Mouse (Mus musculus) adrenal gland, postnatal 14 days (tissue): ENCODE data around the gene Notch1. TPM values are rescaled to one million over a fixed set of nuclear protein-coding genes. Genes with fewer than 3 reads are reported as not detected.

Experiments
- DNase-seq: peaks from one replicate; pipeline ENCODE4 v3.0.0; 2021; ENCODE audit warnings: mixed read lengths
- long read RNA-seq, 2 experiments: library from polyadenylated mRNA; stranded (forward); transcript quantifications; one replicate each; pipeline ENCODE4 v2.0.0; 2021
- total RNA-seq: library from RNA; stranded (reverse); gene quantifications from 2 replicates; pipeline ENCODE4 v1.2.3, GENCODE M21; 2021

Notch1 gene
- 27.5 and 35.7 TPM in 2 replicates for total RNA-seq
- long read RNA-seq, experiment 1, partial matches to known transcripts = 1 of 3 reads
- long read RNA-seq, experiment 1, other reads (novel, unspliced or antisense) = 2 of 3 reads
- long read RNA-seq, experiment 2, partial matches to known transcripts = 0 of 1 reads
- long read RNA-seq, experiment 2, other reads (novel, unspliced or antisense) = 1 of 1 reads

GRCm38 (mm10) chr2:26516275-26516674, at the start of gene Notch1:
Gene Notch1, minus strand, starts transcription at chr2:26516663.
- DNase-seq = peak; percentile 61

GRCm38 (mm10) chr2:26566221-26566620, 49.8 kb upstream of the Notch1 start:
- peak; percentile 77 for DNase-seq

- DNase-seq = peak; percentile 60
Observed at GRCm38 (mm10) chr2:26561351-26562016, 45.0 kb upstream of the Notch1 start.

- no peak for DNase-seq
Observed at GRCm38 (mm10) chr2:26560506-26560905, 44.0 kb upstream of the Notch1 start.

GRCm38 (mm10) chr2:26556535-26556993, 40.1 kb upstream of the Notch1 start:
- DNase-seq = no peak

GRCm38 (mm10) chr2:26555076-26555475, 38.6 kb upstream of the Notch1 start:
- DNase-seq = peak; percentile 82

GRCm38 (mm10) chr2:26553904-26554303, 37.4 kb upstream of the Notch1 start:
- no peak for DNase-seq

- DNase-seq = no peak
Observed at GRCm38 (mm10) chr2:26552066-26552465, 35.6 kb upstream of the Notch1 start.

GRCm38 (mm10) chr2:26551446-26551845, 35.0 kb upstream of the Notch1 start:
- DNase-seq = no peak

GRCm38 (mm10) chr2:26550777-26551176, 34.3 kb upstream of the Notch1 start:
- DNase-seq = no peak

- DNase-seq = peak; percentile 70
Observed at GRCm38 (mm10) chr2:26550205-26550604, 33.7 kb upstream of the Notch1 start.

- peak; percentile 72 for DNase-seq
Observed at GRCm38 (mm10) chr2:26549801-26550200, 33.3 kb upstream of the Notch1 start.

- no peak for DNase-seq
Observed at GRCm38 (mm10) chr2:26547481-26547880, 31.0 kb upstream of the Notch1 start.

- peak; percentile 68 for DNase-seq
Observed at GRCm38 (mm10) chr2:26544265-26544664, 27.8 kb upstream of the Notch1 start.

- peak; percentile 53 for DNase-seq
Observed at GRCm38 (mm10) chr2:26543768-26544167, 27.3 kb upstream of the Notch1 start.

GRCm38 (mm10) chr2:26543155-26543554, 26.7 kb upstream of the Notch1 start:
- DNase-seq = peak; percentile 47

GRCm38 (mm10) chr2:26541258-26541910, 24.9 kb upstream of the Notch1 start:
- no peak for DNase-seq

- no peak for DNase-seq
Observed at GRCm38 (mm10) chr2:26540721-26541120, 24.3 kb upstream of the Notch1 start.

GRCm38 (mm10) chr2:26539516-26539915, 23.1 kb upstream of the Notch1 start:
- no peak for DNase-seq

- no peak for DNase-seq
Observed at GRCm38 (mm10) chr2:26535517-26536045, 19.1 kb upstream of the Notch1 start.

GRCm38 (mm10) chr2:26534616-26535015, 18.2 kb upstream of the Notch1 start:
- DNase-seq = peak; percentile 88

GRCm38 (mm10) chr2:26534161-26534560, 17.7 kb upstream of the Notch1 start:
- no peak for DNase-seq

GRCm38 (mm10) chr2:26533249-26533648, 16.8 kb upstream of the Notch1 start:
- no peak for DNase-seq
